Mouse (Mus musculus) intestine, postnatal 0 days (tissue): ENCODE measurements around the gene Zmynd8. TPM values are rescaled to one million over a fixed set of nuclear protein-coding genes. Genes with fewer than 3 reads are reported as not detected.

ENCODE experiments used
- ATAC-seq: fragments of 200-750 bp; cut with Nextera tagmentation; 2 replicates; pipeline ENCODE4 v1.8.0; 2017; ENCODE audit warnings: mild to moderate bottlenecking, moderate TSS enrichment, moderate library complexity
- H3K27ac ChIP-seq: fragments of 300-500 bp; sonication (generic); 2 replicates; pipeline ENCODE4 v1.5.1; 2014; ENCODE audit warnings: mild to moderate bottlenecking, low read depth, low read length, moderate library complexity
- H3K27me3 ChIP-seq: fragments of 300-500 bp; sonication (generic); replicated peaks from 2 replicates; pipeline ENCODE4 v1.6.1; 2014; ENCODE audit warnings: low read length, mixed read lengths; ENCODE audit not compliant: control insufficient read depth, insufficient read depth
- H3K36me3 ChIP-seq: fragments of 300-500 bp; sonication (generic); 2 replicates; pipeline ENCODE4 v1.6.1; 2014; ENCODE audit warnings: mild to moderate bottlenecking, moderate library complexity; ENCODE audit not compliant: control insufficient read depth, insufficient read depth
- H3K4me1 ChIP-seq: fragments of 300-500 bp; sonication (generic); replicated peaks from 2 replicates; pipeline ENCODE4 v1.6.1; 2014; ENCODE audit warnings: antibody characterized with exemption, low read length, mixed read lengths; ENCODE audit not compliant: control insufficient read depth, insufficient read depth
- H3K4me2 ChIP-seq: fragments of 300-500 bp; sonication (generic); replicated peaks from 2 replicates; pipeline ENCODE4 v1.6.1; 2014; ENCODE audit warnings: low read depth, mild to moderate bottlenecking, moderate library complexity
- H3K4me3 ChIP-seq: fragments of 300-500 bp; sonication (generic); 2 replicates; pipeline ENCODE4 v1.5.1; 2014; ENCODE audit warnings: low read depth, low read length
- H3K9ac ChIP-seq: fragments of 300-500 bp; sonication (generic); 2 replicates; pipeline ENCODE4 v1.6.1; 2014; ENCODE audit warnings: mild to moderate bottlenecking, low read depth, low read length
- H3K9me3 ChIP-seq: fragments of 300-500 bp; sonication (generic); 2 replicates; pipeline ENCODE4 v1.6.1; 2016; ENCODE audit warnings: mixed run types; ENCODE audit not compliant: control insufficient read depth
- CTCF ChIP-seq: sonication (generic); IDR thresholded peaks from 2 replicates; pipeline ENCODE4 v1.5.1; 2016; ENCODE audit warnings: low read depth, mild to moderate bottlenecking, control low read depth, antibody characterized with exemption, moderate library complexity
- WGBS: fragments of 180-500 bp; shearing (Covaris S2); extraction: QIAGEN DNeasy Blood & Tissue Kit; methylation state at CpG from one replicate; pipeline ENCODE4 v1.1.7; 2014; 5-methylcytosine and 5-hydroxymethylcytosine counted together
- polyA plus RNA-seq: library from polyadenylated mRNA; unstranded; fragments of >200 nt; fragmentation: Nextera tagmentation; extraction: Ambion mirVana; gene quantifications from 2 replicates; pipeline ENCODE4 v1.2.1, GENCODE M21; 2015

Gene Zmynd8
- polyA plus RNA-seq, 1 experiment from 2014 or later, result 43.5 TPM

- no peak for ATAC-seq
- Histone ChIP-seq H3K9ac (no peak overlapping the region), H3K27ac (no peak overlapping the region), H3K27me3 (no peaks in the 10 kb centered on the region), H3K4me2 (no peak overlapping the region), H3K4me1 (no peaks in the 10 kb centered on the region), H3K36me3 (peaks cover 96% of the 10 kb centered on the region), H3K9me3 (no peaks in the 10 kb centered on the region), H3K4me3 (no peak overlapping the region)
- WGBS, result 91% methylated on average over 23 of the region's 23 CpGs
- TF ChIP-seq CTCF, result no peak
Observed at GRCm38 (mm10) chr2:165838606-165839316, 60.1 kb downstream of the Zmynd8 start.

- ATAC-seq, result no peak
- TF ChIP-seq CTCF, result no peak
- H3K27ac ChIP-seq, result no peak overlapping the region
- no peak overlapping the region for H3K4me3 ChIP-seq
- no peaks in the 10 kb centered on the region for H3K9me3 ChIP-seq
- H3K9ac ChIP-seq, result no peak overlapping the region
- WGBS, result 91% methylated on average over 13 of the region's 13 CpGs
- peaks cover 94% of the 10 kb centered on the region for H3K36me3 ChIP-seq
- H3K4me2 ChIP-seq, result no peak overlapping the region
- H3K27me3 ChIP-seq, result no peaks in the 10 kb centered on the region
- H3K4me1 ChIP-seq, result no peaks in the 10 kb centered on the region
Observed at GRCm38 (mm10) chr2:165834601-165835000, 64.2 kb downstream of the Zmynd8 start.

GRCm38 (mm10) chr2:165833468-165833867 is 65.3 kb downstream of the Zmynd8 start:
- no peak for TF ChIP-seq CTCF
- H3K4me3 ChIP-seq, result no peak overlapping the region
- H3K36me3 ChIP-seq, result peaks cover 94% of the 10 kb centered on the region
- H3K4me2 ChIP-seq, result no peak overlapping the region
- no peak overlapping the region for H3K27ac ChIP-seq
- ATAC-seq, result no peak
- no peak overlapping the region for H3K9ac ChIP-seq
- H3K9me3 ChIP-seq, result no peaks in the 10 kb centered on the region
- 55% methylated on average over 9 of the region's 9 CpGs for WGBS
- H3K27me3 ChIP-seq, result no peaks in the 10 kb centered on the region
- no peaks in the 10 kb centered on the region for H3K4me1 ChIP-seq

GRCm38 (mm10) chr2:165832720-165833119 is 66.1 kb downstream of the Zmynd8 start:
- 75% methylated on average over 9 of the region's 9 CpGs for WGBS
- Histone ChIP-seq H3K9me3 (no peaks in the 10 kb centered on the region), H3K4me2 (no peak overlapping the region), H3K9ac (no peak overlapping the region), H3K27ac (no peak overlapping the region; the same call in 1 of the 2 replicates), H3K36me3 (peaks cover 94% of the 10 kb centered on the region), H3K27me3 (no peaks in the 10 kb centered on the region), H3K4me3 (no peak overlapping the region), H3K4me1 (no peaks in the 10 kb centered on the region)
- no peak for TF ChIP-seq CTCF
- no peak for ATAC-seq

- H3K4me2 ChIP-seq, result no peak overlapping the region
- H3K36me3 ChIP-seq, result peaks cover 93% of the 10 kb centered on the region
- no peaks in the 10 kb centered on the region for H3K4me1 ChIP-seq
- H3K27ac ChIP-seq, result no peak overlapping the region; the same call in 1 of the 2 replicates
- ATAC-seq, result no peak
- H3K27me3 ChIP-seq, result no peaks in the 10 kb centered on the region
- no peak overlapping the region for H3K9ac ChIP-seq
- no peaks in the 10 kb centered on the region for H3K9me3 ChIP-seq
- 76% methylated on average over 9 of the region's 9 CpGs for WGBS
- no peak overlapping the region for H3K4me3 ChIP-seq
- TF ChIP-seq CTCF, result no peak
Observed at GRCm38 (mm10) chr2:165832295-165832694, 66.5 kb downstream of the Zmynd8 start.

- H3K4me3 ChIP-seq, result no peak overlapping the region
- H3K27ac ChIP-seq, result no peak overlapping the region
- no peaks in the 10 kb centered on the region for H3K4me1 ChIP-seq
- no peak for ATAC-seq
- H3K27me3 ChIP-seq, result no peaks in the 10 kb centered on the region
- no peak overlapping the region for H3K9ac ChIP-seq
- peaks cover 92% of the 10 kb centered on the region for H3K36me3 ChIP-seq
- H3K4me2 ChIP-seq, result no peak overlapping the region
- no peak for TF ChIP-seq CTCF
- no peaks in the 10 kb centered on the region for H3K9me3 ChIP-seq
- 71% methylated on average over 8 of the region's 8 CpGs for WGBS
Observed at GRCm38 (mm10) chr2:165831637-165832289, 67.1 kb downstream of the Zmynd8 start.
